Mouse (Mus musculus) thymus, adult 2 months (tissue): ENCODE results near the gene Rsg1. TPM values are rescaled to one million over a fixed set of nuclear protein-coding genes. Genes with fewer than 3 reads are reported as not detected.

Source experiments
- DNase-seq: peaks from one replicate; pipeline ENCODE4 v3.0.0; 2021
- H3K27ac ChIP-seq: fragments of 200-500 bp; 2 replicates; pipeline ENCODE4 v1.5.1; 2012; ENCODE audit warnings: low read length, control low read depth; ENCODE audit not compliant: control insufficient read depth, insufficient read depth
- H3K27me3 ChIP-seq: fragments of 200-500 bp; 2 replicates; pipeline ENCODE4 v1.6.1; 2012; ENCODE audit warnings: mild to moderate bottlenecking, low read length, moderate library complexity, mixed read lengths; ENCODE audit not compliant: control insufficient read depth, insufficient read depth
- H3K36me3 ChIP-seq: fragments of 200-500 bp; 2 replicates; pipeline ENCODE4 v1.6.1; 2012; ENCODE audit warnings: mild to moderate bottlenecking, low read length, moderate library complexity; ENCODE audit not compliant: control insufficient read depth, insufficient read depth
- H3K4me1 ChIP-seq: fragments of 200-500 bp; replicated peaks from 2 replicates; pipeline ENCODE4 v1.6.1; 2012; ENCODE audit warnings: low read length; ENCODE audit not compliant: control insufficient read depth, insufficient read depth
- H3K4me3 ChIP-seq: fragments of 200-500 bp; 2 replicates; pipeline ENCODE4 v1.5.1; 2012; ENCODE audit warnings: mild to moderate bottlenecking, low read length, control low read depth, moderate library complexity; ENCODE audit not compliant: control insufficient read depth, insufficient read depth
- CTCF ChIP-seq: fragments of 200-500 bp; IDR thresholded peaks from 2 replicates; pipeline ENCODE4 v1.5.1; 2012; ENCODE audit warnings: mild to moderate bottlenecking, control low read depth, low read length, moderate library complexity, borderline replicate concordance; ENCODE audit not compliant: control insufficient read depth, poor library complexity, insufficient read depth; ENCODE audit errors: extremely low read depth
- POLR2A ChIP-seq: fragments of 200-500 bp; IDR thresholded peaks from 2 replicates; pipeline ENCODE4 v1.6.1; 2012; ENCODE audit warnings: mild to moderate bottlenecking, low read length, control low read depth, moderate library complexity; ENCODE audit not compliant: control insufficient read depth, poor library complexity, insufficient read depth; ENCODE audit errors: extremely low read depth
- WGBS: fragments of 180-500 bp; shearing (Covaris S2); methylation state at CpG from one replicate; pipeline ENCODE4 v1.1.7; 2018; 5-methylcytosine and 5-hydroxymethylcytosine counted together
- polyA plus RNA-seq: library from polyadenylated mRNA; depleted of rRNA; stranded (reverse); fragments of >200 nt; gene quantifications from 2 replicates; pipeline ENCODE4 v1.2.3, GENCODE M21; 2012

Gene Rsg1
- polyA plus RNA-seq, 1 experiment, result 3.5 TPM

- Histone ChIP-seq H3K27me3 (peaks cover 6% of the 10 kb centered on the region; the same call in 1 of the 2 replicates), H3K4me1 (no peaks in the 10 kb centered on the region), H3K4me3 (no peak overlapping the region), H3K36me3 (no peaks in the 10 kb centered on the region), H3K27ac (no peak overlapping the region)
- WGBS, result 4% methylated on average over 60 of the region's 60 CpGs
- no peak for TF ChIP-seq POLR2A
- TF ChIP-seq CTCF, result no peak
- no peak for DNase-seq
Observed at GRCm38 (mm10) chr4:141247776-141248613, 34.2 kb downstream of the Rsg1 start.

- TF ChIP-seq POLR2A, result no peak
- TF ChIP-seq CTCF, result no peak
- Histone ChIP-seq H3K36me3 (no peaks in the 10 kb centered on the region), H3K27ac (no peak overlapping the region), H3K4me1 (no peaks in the 10 kb centered on the region), H3K27me3 (peaks cover 6% of the 10 kb centered on the region; the same call in 1 of the 2 replicates), H3K4me3 (no peak overlapping the region)
- DNase-seq, result no peak
- WGBS, result 18% methylated on average over 11 of the region's 11 CpGs
Observed at GRCm38 (mm10) chr4:141248614-141248978, 34.8 kb downstream of the Rsg1 start.

- WGBS, result 71% methylated on average over 11 of the region's 11 CpGs
- peaks cover 6% of the 10 kb centered on the region; the same call in 1 of the 2 replicates for H3K27me3 ChIP-seq
- H3K4me1 ChIP-seq, result no peaks in the 10 kb centered on the region
- H3K27ac ChIP-seq, result no peak overlapping the region
- H3K4me3 ChIP-seq, result no peak overlapping the region
- DNase-seq, result no peak
- H3K36me3 ChIP-seq, result no peaks in the 10 kb centered on the region
- TF ChIP-seq CTCF (no peak), POLR2A (no peak)
Observed at GRCm38 (mm10) chr4:141249383-141249782, 35.6 kb downstream of the Rsg1 start.

- no peaks in the 10 kb centered on the region for H3K36me3 ChIP-seq
- DNase-seq, result no peak
- no peak overlapping the region for H3K4me3 ChIP-seq
- H3K27ac ChIP-seq, result no peak overlapping the region
- no peaks in the 10 kb centered on the region for H3K4me1 ChIP-seq
- 92% methylated on average over 8 of the region's 8 CpGs for WGBS
- TF ChIP-seq POLR2A, result no peak
- no peak for TF ChIP-seq CTCF
- peaks cover 6% of the 10 kb centered on the region; the same call in 1 of the 2 replicates for H3K27me3 ChIP-seq
Observed at GRCm38 (mm10) chr4:141251071-141251470, 37.3 kb downstream of the Rsg1 start.

- H3K27me3 ChIP-seq, result no peaks in the 10 kb centered on the region; the same call in 1 of the 2 replicates
- H3K4me3 ChIP-seq, result no peak overlapping the region
- no peak for TF ChIP-seq POLR2A
- no peak for TF ChIP-seq CTCF
- WGBS, result 58% methylated on average over 2 of the region's 2 CpGs
- no peak overlapping the region for H3K27ac ChIP-seq
- H3K4me1 ChIP-seq, result no peaks in the 10 kb centered on the region
- H3K36me3 ChIP-seq, result no peaks in the 10 kb centered on the region
- DNase-seq, result no peak
Observed at GRCm38 (mm10) chr4:141252641-141253040, 38.9 kb downstream of the Rsg1 start.

- no peak overlapping the region for H3K4me3 ChIP-seq
- no peak for DNase-seq
- no peak overlapping the region for H3K27ac ChIP-seq
- H3K36me3 ChIP-seq, result no peaks in the 10 kb centered on the region
- H3K4me1 ChIP-seq, result no peaks in the 10 kb centered on the region
- WGBS, result 88% methylated on average over 16 of the region's 16 CpGs
- TF ChIP-seq POLR2A, result no peak
- no peak for TF ChIP-seq CTCF
- H3K27me3 ChIP-seq, result no peaks in the 10 kb centered on the region; the same call in 1 of the 2 replicates
Observed at GRCm38 (mm10) chr4:141254234-141254633, 40.5 kb downstream of the Rsg1 start.
